Comparison of ENCODE assay signal across 8 mouse cellular contexts in the genomic region with DNA sequence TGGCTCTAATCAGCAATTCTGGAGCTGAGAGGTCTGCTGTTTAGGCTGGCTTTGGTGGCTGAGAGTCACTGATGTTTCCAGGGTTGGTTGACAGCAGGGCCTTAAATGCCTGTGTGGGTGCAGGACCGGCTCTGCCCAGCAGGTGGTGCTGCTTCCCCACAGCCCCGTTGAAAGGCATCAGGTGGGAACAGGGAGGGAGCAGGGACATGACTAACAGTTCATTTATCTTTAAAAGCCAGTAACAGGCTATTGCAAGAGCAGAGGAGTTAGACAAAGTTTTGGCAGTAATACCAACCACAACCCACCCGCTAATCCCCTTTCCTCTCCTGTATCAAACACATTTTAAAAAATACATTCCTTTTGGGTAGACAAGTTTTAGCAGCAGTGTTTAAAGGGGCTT. TPM values are rescaled to one million over a fixed set of nuclear protein-coding genes. Genes with fewer than 3 reads are reported as not detected.
DNase-seq lines count a peak whose midpoint lies in the region; ATAC-seq lines count a peak whose summit lies in the region.

No protein-coding gene starts in this region.

- DNase-seq in T-cell, adult 2 months (ENCODE audit: low spot score) = peak; percentile 74
- peak; percentile 76 for DNase-seq in cerebellum, adult 9-11 months
- DNase-seq in frontal cortex, postnatal 14 days (ENCODE audit: low spot score in 2 of 2) = peak; percentile 64 to 86
- DNase-seq in left cerebral cortex, postnatal 10 days (ENCODE audit: extremely low spot score in 1 of 2, low spot score in 2 of 2) = peak; percentile 80 to 82
- peak; percentile 80 for DNase-seq in midbrain, embryonic 10.5 days (ENCODE audit: low spot score)
- peak; percentile 73 for DNase-seq in right cerebral cortex, postnatal 25 days
- peak; percentile 66 for DNase-seq in yolk sac, embryonic 10.5 days (ENCODE audit: low spot score)

- no peaks in the 10 kb centered on the region for H3K27me3 ChIP-seq in midbrain, embryonic 10.5 days (ENCODE audit: low read depth, poor library complexity, severe bottlenecking)

- no peak overlapping the region for H3K27ac ChIP-seq in midbrain, embryonic 10.5 days (replicated peaks)

- intact Hi-C loops in left cerebral cortex, postnatal 10 days (cut with DNase I) = loop anchor here (2.0 to 5.0 kb wide), 2 partner anchors 171 to 232 kb away; no protein-coding TSS in a partner anchor

- H3K36me3 ChIP-seq in midbrain, embryonic 10.5 days = peaks cover 61% of the 10 kb centered on the region

- 30% methylated on average over 3 of the region's 3 CpGs for WGBS in midbrain, embryonic 10.5 days

- no peaks in the 10 kb centered on the region for H3K4me1 ChIP-seq in midbrain, embryonic 10.5 days

- ATAC-seq in inflammation-experienced regulatory T-cells, adult 6 months = peak; percentile 76

- H3K4me3 ChIP-seq in midbrain, embryonic 10.5 days = no peak overlapping the region

- H3K9me3 ChIP-seq in midbrain, embryonic 10.5 days (replicated peaks) = no peaks in the 10 kb centered on the region

RNA-seq across cellular contexts. Expression of a gene that starts 30.5 kb away (rescaled TPM):
- 10 to 100 TPM; 25.5 to 32.2 (median 30.2) TPM for polyA plus RNA-seq in inflammation-experienced regulatory T-cells, adult 6 months (2017; shearing (Covaris generic))
- 10 to 100 TPM; 56.2 TPM for total RNA-seq in left cerebral cortex, postnatal 10 days (2021)
- polyA plus RNA-seq in midbrain, embryonic 10.5 days (2016; fragmentation: Nextera tagmentation; extraction: Ambion mirVana) = 54.6 and 60.4 TPM in 2 replicates

RNA-seq across cellular contexts. Expression of a gene that starts 30.8 kb away (rescaled TPM):
- 100 to 1,000 TPM; 121 to 134 (median 123) TPM for polyA plus RNA-seq in inflammation-experienced regulatory T-cells, adult 6 months (2017; shearing (Covaris generic))
- 100 to 1,000 TPM; 198 to 200 TPM for total RNA-seq in left cerebral cortex, postnatal 10 days (2021)
- polyA plus RNA-seq in midbrain, embryonic 10.5 days (2016; fragmentation: Nextera tagmentation; extraction: Ambion mirVana) = 234 and 244 TPM in 2 replicates
